Mouse (Mus musculus): Measurements from ENCODE around the gene Gm30083.

The Gm30083 gene

DNA sequence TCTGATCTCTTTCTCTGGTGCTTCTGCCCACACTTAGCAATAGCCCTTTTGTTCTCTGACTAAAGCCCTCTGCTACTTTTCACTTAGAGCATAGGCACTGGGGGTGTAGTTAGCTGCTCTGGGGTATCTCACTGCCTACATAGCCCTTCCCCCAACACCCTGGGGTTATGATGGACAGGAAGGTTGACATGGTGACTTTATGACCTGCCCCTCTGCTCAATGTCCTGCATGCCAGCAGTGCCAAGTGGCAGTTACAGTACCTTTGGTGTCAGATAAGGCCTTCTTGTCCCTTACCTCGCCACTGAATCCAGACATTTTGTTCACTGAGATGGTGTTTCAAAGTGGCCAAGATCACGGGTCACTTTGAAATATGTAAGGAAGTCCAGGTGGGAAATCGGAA is at the start of gene Gm30083:
Gene Gm30083 (minus strand): TSS at position 120 of the 400 bp plus-strand sequence.
- DNase-seq (ENCODE audit: low spot score): no peak

DNA sequence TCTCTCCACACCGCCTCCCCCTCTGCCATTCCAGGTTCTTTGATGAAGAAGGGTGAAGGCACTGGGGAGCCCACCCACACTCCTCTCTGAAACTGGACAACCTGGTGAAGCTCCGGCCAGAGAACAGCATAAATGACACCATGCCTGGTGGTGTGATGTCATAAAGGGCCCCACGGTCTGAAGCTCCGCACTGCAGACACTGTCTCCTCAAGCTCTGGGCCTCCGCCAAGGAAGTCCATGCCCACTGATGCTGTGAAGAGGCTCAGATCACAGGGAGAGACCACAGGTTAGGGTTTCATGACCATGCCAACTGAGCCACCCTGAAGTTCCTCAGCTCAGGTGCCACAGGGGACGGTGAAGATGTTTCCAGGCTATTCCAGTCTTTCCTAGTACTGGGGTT is 37.5 kb upstream of the Gm30083 start, which contains the start of gene Antxrl:
Gene Antxrl (plus strand): TSS at position 192 of the 400 bp plus-strand sequence.
- no peak for DNase-seq (ENCODE audit: low spot score)

DNA sequence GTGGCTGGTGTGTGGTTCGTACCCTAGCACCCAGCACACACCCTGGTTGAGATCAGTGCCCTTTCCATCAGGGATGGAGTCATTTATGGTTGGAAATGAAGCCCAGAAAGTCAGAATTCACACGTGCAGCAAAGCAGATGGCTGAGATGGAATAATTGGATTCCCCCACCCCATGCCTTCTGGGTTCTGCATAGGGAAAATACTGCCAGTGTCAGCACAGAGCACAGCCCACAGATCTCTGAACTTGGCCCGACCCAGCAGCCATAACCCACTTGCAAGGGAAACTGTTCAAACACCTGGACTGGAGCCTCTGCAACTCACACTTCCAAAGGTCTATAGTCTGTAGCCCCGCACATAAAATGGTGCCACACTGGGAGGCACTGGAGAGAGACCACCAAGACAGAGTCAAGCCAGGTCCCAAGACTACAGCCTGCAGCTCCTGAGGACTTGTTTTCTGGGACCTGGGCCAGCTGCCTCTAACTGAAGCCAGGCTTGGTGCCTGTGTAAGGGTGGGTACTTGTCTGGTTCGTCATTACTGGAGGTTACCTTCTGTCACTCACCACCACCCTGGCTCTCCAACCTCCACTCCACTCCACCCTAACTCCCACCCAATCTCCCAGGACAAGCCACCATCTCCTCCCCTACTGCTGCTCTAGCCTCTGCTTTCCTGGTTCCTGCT is 35.3 kb upstream of the Gm30083 start:
- DNase-seq (ENCODE audit: low spot score): no peak

DNA sequence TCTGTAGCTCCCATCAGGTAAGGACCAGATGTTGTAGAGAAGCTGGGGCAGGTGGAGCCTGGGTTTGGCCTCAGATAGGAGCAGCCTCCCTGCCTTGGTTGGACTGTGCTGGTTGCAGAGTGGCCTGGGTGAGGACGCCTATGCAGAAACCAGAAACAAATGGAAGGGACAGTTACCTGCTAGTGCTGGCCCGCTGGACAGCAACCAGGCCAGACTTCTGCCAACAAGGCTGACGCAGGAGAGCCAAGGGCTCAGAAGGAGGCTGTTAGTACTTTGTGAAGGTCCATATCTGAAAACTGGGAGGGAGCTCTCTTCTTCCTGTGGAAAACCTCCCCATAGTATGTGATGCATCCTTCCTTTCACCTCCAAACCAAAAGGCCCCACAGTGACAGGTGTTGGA is 28.4 kb upstream of the Gm30083 start:
- no peak for DNase-seq (ENCODE audit: low spot score)

DNA sequence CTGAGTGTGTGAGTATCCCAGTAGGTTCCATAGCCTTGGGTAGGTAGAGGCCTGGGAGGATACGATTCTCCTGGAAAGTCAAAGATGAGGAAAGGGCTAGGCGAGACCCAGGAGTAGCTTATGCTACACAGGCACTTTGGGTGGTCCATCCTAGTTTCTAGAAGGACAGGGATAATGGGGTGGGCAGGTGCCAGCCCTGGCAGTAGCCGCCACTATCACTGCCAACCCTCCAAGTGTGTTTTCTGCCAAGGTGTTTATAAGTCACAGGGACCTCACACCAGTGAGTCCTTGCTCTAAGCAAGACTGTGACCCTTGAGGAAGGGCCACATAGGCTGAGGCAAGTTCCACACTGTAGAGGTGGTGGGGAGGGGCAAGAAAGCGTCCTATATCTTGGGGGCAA is 26.3 kb upstream of the Gm30083 start:
- DNase-seq (ENCODE audit: low spot score): no peak

DNA sequence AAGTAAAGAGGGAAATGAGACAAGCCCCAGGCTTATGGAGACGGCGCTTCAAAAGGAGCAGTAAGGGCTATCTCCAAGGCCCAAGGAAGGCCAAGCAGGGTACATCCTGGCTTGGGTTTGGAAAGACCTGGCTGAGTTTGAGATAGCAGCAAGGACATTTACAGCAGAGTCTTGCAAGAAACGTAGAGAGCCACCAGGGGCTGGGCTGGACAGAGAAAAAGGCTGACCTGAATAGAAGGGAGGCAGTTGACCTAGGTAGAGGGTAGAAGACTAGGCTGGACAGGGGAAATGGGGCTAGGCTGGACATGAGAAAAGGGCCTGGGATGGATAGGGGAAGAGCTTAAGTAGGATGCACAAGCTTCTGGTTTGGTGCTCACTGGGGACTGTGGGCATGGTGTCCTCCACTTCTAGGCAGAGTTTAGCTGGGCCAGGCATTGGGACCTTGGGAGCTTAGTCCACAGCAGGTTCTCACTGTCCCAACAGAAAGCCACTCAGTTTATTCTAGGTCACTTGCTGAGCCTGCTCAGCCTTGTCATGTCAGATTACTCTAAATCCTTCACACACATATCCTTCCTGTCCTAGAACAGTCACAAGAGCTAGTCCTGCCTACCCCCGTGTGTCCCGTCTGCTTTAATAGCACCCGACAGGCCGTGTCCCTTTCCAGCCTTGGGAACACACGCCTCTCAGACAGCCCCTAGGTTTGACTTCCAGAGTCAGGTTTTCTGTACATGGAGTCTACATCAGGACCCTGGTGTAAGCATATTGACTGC is 19.0 kb upstream of the Gm30083 start:
- no peak for DNase-seq (ENCODE audit: low spot score)

DNA sequence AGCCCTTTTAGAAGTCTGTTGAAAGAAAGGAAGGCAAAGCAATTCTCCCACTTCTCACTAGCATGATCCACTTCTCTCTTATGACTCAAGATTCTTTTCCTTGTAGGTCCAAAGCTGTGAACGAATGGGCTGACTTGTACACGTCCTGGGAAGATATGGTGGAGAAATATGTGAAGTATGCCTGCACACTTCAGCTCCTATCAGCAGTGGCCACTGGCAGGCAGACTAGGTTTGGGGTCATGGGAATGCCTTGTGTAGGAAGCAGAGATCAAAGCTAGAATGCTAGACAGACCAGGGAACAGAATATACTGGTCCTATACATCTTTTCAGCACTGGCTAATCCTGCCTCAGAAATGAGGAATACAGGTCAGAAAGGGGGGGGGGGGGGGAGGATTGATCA is 11.7 kb upstream of the Gm30083 start:
- no peak for DNase-seq (ENCODE audit: low spot score)

DNA sequence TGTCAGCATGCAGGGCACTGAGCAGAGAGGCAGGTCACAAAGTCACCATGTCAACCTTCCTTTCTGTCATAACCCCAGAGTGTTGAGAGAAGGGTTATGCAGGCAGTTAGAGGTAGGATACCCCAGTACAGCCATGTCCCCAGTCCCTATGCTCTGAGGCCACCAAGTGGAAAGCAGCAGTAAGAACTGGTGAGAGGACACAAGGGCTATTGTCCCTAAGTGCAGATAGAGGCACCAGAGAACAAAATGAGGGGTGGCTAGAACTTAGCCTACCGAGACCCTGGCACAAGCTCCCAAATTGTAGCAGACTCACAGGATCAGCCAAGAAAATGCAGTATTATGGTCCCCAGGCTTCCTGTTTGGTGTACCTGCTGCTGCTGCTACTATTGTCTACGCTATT is 2.0 kb upstream of the Gm30083 start:
- DNase-seq (ENCODE audit: low spot score): no peak

DNA sequence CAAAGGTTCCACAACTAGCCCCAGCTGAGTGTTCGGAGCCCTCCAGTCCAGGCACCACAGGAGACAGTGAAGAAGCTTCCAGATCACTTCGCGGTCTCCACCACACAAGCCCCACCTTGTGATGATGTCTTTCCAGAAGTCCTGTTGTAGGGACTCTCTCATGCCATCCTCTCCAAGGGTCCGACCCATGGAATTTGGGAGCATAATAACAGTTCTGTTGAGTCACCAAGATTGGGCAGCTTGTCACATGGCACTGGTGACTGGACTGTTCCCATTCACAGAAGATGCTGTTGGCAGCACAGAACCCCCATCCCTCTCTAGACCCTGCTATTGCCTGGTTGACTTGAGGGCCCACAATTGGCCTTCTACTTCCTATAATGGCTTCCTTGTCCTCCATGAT is 1.4 kb upstream of the Gm30083 start, which contains the start of gene Gm5460:
Gene Gm5460 (plus strand): TSS at position 378 of the 400 bp plus-strand sequence.
- DNase-seq (ENCODE audit: low spot score): no peak

DNA sequence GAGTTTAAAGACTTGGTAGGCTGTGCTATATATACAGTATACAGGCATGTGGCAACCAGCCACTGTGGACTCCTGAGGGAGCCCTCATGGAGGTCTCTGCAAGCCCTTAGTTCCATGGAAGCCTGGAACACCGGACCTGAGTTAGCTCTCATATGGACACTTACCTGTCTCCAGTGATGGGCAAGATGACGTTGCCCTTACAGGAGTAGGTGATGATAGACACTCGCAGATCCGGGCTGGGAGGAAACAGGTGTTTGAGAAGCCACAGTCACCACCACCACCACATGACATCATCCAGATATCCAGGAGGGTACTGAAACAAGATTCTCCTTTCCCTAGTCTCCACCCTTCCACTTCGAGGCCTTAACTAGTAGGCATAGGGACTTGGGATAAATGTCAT is 12.6 kb downstream of the Gm30083 start:
- DNase-seq (ENCODE audit: low spot score): no peak

DNA sequence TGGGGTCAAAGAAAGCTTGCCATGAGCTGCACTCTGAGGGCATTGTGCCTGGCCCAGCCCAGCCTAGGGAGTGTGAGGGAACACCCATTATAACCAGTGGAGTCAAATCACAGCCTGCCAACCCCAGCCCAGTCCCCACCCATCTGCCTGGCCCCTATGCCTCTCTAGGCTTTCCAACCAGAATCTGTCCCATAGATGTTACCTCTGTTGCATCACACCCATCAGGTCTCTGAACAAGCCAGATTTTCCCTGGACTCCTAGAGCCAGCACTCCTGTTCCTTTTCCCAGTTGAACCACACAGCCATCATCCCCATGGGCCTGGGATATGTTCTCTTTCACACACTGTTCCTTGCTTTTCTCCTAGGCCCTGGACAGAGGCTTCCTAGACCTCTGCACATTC is 13.5 kb downstream of the Gm30083 start:
- DNase-seq (ENCODE audit: low spot score): no peak

DNA sequence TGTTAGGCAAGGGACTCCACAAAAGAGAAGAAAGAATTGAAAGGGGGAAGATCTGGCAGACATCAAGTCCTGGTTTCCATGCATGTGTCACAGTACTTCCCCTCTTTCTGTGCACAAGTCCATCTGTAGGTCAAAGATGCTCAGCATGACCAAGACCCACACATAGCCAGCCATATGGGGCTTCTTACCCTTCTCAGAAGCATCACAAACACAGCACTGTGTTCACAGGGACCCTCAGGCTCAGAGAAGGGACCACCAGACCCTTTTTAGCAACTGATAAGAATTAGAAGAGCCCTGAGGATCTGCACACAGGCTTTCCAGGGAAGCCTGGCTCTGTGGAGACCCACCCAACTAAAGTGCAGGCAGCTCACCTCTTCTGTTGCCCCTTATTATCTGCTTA is 14.9 kb downstream of the Gm30083 start:
- DNase-seq (ENCODE audit: low spot score): no peak

DNA sequence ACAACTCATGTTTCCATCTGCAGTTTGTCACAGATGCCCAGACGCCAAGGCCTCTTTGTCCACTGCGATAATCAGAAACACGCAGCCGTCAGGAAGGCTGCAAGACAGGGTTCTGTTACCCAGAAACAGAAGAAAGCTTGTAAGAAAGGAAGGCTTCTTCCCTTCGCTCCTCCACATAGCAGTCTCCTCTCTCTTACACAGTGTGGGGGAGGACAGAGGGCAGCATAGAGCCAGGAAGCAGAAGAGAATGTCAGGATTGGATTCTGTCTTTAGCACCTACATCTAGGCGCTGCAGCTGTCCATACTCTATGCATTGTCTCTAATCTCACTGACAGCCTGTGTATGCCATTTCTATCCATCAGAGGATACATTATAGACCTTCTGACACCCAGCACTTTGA is 17.6 kb downstream of the Gm30083 start:
- no peak for DNase-seq (ENCODE audit: low spot score)

DNA sequence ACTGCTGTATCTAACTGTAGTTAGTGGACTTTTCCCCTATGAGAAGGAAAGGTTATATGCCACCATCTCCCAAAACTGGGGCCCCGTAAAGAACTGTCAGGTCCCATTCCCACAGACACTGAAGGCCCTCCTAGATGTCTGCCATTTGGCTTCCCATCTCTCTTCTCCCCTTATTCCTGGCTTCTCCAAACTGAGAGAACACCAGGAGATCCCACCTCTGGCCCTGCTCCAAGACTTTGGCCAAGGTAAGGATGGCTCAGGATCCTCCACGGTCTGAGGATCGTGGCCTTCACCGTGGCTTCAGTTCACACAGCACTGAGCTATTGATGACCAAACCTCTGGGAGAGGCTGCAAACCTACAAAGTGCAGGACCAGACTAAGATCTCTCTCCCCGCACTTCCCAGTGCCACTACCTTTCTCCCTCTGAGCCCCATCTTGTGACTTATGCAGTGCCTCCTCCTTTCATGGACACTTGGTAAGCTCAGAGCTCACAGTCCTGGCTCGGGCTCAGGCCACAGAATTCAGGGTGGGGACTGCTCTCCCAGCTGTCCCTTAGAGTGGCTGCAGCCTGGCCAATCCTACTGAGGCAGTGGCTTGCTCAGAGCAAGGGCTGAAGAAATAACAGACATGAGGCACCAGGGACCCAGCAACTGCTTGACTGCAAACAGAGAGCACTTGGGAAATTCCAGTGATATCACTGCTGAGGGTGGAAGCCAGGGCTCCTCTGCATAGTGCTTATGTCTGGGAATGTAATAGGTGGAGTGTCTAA is 21.3 kb downstream of the Gm30083 start:
- DNase-seq (ENCODE audit: low spot score): no peak

DNA sequence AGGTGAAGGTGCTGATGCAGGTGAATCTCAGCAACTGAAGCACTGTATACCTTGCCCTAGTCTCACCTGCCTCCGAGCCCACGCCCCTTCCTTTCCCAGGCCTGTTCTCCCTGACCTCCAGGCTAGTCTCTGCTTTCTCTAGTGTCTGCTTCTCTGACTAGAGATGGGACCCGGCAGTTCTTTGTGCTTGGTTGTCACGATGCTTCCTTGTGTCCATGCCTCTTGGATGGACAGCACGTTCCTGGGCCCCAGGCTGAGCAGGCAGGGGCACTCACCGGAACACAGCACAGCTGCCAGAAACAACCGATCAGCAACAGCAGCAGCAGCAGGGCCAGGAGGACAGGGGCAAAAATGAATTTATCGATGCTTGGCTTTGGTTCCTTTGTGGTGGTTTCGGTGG is 21.9 kb downstream of the Gm30083 start:
- DNase-seq (ENCODE audit: low spot score): no peak

DNA sequence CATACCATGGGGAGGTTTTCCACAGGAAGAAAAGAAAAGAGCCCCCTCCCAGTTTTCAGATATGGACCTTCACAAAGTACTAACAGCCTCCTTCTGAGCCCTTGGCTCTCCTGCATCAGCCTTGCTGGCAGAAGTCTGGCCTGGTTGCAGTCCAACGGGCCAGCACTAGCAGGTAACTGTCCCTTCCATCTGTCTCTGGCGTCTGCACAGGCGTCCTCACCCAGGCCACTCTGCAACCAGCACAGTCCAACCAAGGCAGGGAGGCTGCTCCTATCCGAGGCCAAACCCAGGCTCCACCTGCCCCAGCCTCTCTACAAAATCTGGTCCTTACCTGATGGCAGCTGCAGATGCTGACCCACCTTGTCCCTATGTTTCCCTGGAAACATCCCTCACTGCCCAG is 23.0 kb downstream of the Gm30083 start:
- no peak for DNase-seq (ENCODE audit: low spot score)

DNA sequence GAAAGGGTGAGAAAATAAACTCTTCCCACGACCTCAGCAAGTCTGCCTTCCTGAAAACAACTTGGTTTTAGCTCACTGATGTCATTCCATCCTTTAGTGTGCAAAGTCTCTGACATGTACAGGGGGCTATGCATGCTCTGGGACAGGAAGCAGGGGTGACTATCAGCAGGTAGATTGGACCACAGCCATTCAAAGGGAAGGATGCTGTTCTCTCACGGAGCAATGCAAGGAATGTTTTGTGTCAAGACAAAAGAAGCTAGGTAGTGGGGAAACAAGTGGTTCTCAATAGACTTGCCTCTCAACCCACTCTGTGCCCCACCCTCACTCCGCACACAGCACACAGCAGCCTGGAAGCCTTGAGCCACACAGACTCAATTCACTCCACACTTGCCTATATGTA is 25.8 kb downstream of the Gm30083 start:
- DNase-seq (ENCODE audit: low spot score): no peak

DNA sequence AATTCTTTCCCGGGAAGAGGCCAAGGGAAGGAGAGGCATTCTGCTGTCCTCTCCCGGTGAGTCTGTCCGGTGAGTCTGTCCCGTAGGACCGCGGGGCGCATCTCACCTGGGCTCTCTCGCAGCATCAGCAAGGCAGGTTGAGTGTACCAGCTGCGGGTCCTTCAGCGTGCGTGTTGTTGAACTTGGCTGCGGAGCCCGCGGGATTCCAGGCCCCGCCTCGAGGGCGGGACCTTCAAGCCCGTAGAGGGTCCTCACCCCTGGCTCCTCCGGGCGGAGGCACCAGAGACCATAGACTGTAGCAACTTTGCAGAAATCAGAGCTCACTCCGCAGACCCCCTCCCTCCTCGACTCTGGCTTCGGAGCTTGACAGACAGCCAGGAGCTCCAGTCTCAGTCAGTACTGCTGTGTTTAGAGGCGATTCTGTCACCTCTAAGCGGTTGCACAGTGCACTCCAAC is 36.4 kb downstream of the Gm30083 start, which contains the start of gene Zfp488:
Gene Zfp488 (minus strand): TSS at position 161 of the 456 bp plus-strand sequence.
- DNase-seq (ENCODE audit: low spot score): no peak

DNA sequence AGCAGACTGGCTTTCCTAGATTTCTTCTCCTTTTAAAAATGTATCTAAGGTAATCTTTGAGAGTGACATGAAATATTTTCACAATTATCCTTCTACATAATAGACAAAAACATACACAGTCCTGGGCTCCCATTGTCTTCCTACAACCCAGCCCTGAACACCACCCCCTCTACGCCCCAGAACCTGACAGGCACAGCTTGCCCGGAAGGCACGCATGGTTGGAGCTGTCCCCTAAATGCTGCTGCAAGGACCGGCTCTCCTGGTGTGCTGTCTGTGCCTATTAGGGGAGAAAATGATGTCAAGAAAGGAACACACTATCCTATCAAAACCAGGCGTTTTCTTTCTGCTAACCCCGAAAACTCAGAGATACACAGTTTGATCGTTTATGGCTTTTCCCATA is 37.2 kb downstream of the Gm30083 start:
- DNase-seq (ENCODE audit: low spot score): no peak

DNA sequence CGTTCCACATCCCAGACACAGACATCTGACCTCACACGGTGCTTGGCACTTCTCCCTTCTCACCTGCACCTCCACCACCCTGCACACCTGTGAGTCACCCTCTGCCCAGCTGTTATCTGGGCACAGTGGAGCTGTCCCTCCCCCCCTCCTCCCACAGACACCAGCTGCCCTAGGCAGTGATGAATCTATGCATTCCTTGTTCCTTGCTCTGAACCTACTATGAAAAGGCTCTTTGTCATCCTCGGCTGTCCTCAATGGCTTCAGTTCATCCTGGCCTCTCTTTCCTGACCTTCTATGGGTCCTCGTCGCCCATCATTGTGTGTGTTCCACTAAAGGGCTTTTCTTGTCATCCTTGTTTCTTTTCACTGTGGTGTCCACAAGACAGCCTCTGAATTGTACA is 40.2 kb downstream of the Gm30083 start:
- DNase-seq (ENCODE audit: low spot score): no peak

DNA sequence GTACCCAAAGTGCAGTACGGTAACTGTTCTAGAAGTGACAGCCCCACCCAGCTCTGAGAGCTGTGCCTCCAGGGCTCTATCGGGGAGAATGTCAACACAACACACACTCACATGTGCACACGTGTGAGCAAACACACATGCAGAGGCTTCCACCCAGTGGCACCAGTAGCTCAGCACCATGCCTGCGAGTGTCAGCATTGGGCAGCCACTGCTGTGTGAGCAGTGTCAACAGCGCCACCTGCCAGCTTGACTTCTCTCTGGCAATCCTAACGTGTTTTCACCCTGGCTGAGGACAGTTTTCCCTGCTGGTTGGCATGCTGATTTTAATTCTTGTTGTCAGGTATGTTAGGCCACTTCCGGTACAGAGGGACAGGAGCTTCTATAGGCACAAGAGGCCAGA is 42.3 kb downstream of the Gm30083 start:
- DNase-seq (ENCODE audit: low spot score): no peak

DNA sequence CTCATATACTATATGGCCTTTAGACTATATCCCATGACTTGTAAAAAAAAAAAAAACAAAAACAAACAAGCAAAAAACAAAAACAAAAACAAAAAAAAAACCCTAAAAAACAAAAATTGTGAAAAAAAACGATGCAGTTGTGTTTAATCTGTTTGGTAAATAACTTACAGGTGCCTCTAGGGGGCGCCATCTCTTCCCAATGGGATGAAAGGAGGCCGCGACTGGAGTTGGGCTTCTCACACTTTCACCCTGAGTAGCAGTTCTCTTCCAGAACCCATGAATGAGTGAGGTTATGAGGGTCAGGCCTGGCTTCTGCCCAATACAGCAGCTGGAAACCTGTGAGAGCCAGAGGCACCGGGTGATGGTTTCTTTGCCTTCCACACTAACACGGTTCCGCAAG is 49.3 kb downstream of the Gm30083 start:
- no peak for DNase-seq (ENCODE audit: low spot score)

DNA sequence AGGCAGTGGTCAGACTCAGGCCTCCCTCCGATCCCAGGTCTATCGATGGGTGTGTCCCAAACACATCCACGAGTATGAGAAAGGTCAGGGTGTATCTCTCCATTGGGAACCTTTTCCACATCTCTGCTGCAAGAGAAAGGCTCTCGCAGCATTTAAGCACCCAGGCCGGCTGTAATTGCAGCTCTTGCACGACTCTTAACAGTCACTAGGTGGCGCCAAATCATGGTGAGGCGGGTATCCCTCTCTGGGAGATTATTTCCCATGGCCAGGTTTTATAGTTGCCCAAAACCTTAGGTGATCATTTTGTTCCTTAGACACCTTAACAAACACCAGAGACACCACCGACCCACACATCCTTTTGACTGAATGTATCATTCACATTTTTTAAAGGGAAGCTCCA is 55.6 kb downstream of the Gm30083 start:
- no peak for DNase-seq (ENCODE audit: low spot score)

All from MN1 (cell line).